Mouse (Mus musculus) urinary bladder, postnatal 10 days (tissue): ENCODE results near the gene H2-Q4.
A peak's percentile ranks its signal among the peaks of the same experiment; 100 is the strongest.
"Not testable (repeated sequence)": the region's sequence is repeated elsewhere in the genome, so short reads cannot be mapped to it uniquely, and the experiment has no call there.

Source experiments
- DNase-seq: peaks from one replicate; pipeline ENCODE4 v3.0.0; 2022; ENCODE audit warnings: low spot score

Gene H2-Q4

DNA sequence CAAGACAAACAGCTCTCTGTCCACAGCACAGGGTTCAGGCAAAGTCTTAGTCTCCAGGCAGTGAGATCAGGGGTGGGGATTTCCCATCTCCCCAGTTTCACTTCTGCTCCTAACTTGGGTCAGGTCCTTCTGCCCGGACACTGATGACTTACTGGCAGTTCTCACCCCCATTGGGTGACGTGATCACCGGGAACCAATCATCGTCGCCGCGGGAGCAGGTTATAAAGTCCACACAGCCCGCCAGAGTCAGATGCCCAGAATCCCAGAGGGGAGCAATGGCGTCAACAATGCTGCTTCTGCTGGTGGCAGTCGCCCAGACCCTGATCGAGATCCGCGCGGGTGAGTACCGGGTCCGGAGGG, at the start of gene H2-Q4:
Gene H2-Q4, plus strand, starts transcription at position 249 of the 360 bp plus-strand sequence.
- peak; percentile 72 for DNase-seq

DNA sequence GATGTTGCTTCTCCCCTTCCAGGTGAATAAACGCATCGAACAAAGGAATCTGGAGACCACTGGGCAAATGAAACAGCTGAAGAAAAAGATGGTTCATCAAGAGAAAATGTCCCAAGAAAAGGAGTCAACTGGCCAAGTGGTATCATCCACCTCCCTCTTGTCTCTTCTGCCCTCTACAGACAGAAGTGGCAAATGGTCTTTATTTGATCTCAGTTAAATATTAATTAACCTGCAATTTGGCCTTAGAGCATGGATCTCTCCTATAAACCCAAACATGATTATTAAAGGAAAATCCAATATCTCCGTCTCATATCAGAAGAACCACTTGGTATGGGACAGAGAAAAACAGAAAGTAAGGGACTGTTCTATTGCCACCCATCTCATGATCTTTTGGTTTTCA, 49.7 kb upstream of the H2-Q4 start:
- DNase-seq: not testable (repeated sequence)

DNA sequence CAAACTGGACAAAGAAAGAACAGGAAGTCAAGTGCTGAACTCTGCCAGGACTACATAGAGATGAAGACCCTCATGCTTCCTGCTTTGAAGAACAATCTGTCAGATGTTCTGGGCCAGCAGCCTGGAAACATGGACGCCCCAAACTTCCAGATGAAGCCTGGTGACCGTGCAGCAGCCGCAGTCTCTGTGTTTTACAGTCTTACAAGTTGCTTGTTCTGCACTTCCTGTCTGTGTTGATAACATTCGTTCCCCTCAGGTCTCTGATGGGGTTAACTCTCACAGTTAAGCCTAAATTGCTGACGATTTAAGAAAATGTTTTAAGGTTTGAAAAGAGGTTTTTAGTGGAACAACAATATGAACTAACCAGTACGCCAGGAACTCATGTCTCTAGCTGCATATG, 47.9 kb upstream of the H2-Q4 start:
- DNase-seq: not testable (repeated sequence)

DNA sequence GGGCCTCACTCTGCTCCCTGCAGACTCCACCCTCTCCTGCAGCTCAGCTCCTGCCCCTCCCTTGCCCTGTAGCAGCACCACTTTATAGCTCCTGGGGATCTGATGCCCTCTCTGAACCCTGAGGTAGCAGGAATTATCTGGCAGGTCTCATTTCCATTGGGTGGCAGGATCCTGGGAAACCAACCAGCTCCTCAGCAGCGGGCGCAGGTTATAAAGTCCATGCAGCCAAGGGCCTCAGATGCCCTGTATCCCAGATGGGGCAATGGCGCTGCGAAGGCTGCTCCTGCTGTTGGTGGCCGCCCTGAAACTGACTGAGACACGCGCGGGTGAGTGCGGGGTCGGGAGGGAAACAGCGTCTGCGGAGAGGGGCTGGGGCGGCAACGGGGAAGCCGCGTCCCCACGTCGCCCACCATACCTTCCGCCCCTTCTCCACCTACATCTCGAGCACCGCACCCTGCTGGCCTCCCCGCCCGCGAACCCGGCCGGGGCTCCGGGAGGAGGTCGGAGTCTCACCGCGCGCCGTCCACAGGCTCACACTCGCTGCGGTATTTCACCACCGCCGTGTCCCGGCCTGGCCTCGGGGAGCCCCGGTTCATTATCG, 37.2 kb upstream of the H2-Q4 start, which contains the start of gene H2-Q2:
Gene H2-Q2, plus strand, starts transcription at position 172 of the 601 bp plus-strand sequence.
- DNase-seq: no peak

DNA sequence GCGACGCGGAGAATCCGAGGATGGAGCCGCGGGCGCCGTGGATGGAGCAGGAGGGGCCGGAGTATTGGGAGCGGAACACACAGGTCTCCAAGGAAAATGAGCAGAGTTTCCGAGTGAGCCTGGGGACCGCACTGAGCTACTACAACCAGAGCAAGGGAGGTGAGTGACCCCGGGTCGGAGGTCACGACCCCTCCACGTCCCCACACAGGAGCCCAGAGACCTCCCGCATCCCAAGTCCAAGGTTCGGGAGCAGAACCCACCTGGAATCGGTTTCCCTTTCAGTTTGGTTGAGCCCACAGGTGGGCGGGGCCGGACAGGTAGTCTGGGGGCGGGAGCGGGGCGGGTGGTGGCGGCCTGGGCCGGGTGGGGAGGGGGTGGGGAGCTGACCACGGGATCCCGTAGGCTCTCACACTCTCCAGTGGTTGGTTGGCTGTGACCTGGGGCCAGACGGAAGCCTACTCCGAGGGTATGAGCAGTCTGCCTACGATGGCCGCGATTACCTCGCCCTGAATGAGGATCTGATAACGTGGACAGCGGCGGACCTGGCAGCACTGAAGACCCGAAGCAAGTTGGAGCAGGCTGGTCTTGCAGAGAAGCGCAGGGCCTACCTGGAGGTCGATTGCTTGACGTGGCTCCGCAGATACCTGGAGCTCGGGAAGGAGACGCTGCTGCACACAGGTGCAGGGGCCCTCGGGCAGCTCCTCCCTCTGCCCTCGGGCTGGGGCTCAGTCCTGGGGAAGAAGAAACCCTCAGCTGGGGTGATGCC, 36.5 kb upstream of the H2-Q4 start:
- DNase-seq: no peak

DNA sequence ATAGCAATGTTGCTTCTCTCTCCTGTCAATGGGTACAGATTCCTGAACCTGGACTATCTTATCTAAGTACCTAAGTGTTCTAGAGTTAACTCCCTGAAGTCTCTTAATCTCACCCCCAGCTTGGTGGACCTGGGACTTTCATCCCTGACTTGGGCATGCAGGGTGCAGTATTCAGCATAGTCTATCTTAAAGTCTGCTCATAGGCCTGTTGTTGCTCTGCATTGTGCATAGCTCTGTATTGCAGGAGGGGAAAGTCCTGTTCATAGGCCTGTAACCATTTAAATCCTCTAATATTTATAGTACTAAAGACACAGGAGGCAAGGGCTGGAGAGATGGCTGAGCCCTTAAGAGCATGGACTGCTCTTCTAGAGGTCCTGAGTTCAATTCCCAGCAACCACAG, 31.8 kb upstream of the H2-Q4 start:
- DNase-seq: not testable (repeated sequence)

DNA sequence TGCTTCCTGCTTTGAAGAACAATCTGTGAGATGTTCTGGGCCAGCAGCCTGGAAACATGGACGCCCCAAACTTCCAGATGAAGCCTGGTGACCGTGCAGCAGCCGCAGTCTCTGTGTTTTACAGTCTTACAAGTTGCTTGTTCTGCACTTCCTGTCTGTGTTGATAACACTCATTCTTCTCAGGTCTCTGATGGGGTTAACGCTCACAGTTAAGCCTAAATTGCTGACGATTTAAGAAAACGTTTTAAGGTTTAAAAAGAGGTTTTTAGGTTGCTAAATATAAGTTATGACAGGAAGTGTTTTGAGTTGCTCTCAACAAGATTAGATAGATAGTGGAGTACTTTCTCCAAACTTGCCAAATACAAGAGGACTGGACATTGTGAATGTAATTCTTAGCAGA, 26.1 kb upstream of the H2-Q4 start:
- DNase-seq: not testable (repeated sequence)

DNA sequence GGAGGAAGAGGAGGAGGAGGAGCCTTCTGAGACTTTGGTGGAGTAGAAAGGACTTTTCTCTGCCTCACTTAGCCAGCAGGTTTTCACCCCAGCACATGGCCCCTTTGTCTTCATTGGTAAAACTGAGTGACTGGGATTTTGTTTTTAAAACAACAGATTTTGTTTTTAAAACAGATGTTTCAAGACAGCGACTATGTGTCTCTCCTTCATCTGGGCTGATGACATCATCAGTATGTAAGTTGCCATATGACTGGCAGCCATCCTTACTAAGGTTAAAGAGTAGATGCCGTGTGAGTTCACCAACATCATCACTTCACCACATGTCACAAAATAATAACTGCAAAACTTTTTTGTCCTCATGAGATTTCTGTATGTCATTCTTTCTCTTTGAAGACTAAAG, 25.3 kb upstream of the H2-Q4 start:
- no peak for DNase-seq

DNA sequence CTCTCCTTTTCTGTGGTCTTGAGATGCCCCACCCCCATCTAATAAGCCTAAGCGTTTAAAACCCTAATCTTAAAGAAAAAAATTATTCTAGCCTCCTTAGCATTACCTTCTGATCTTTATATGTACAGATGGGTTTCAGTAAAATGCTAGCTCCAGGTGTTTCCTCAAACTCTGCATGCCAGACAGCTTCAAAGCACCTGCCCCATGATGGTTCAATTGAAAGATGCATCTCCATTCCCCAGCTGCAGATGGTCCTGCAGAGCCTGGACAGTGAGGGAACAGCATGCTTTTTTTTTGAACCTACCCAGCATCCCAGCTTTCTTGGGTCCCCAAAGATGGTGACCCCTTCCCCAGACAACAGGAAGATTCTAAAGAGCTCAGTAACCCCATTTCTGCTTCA, 22.3 kb upstream of the H2-Q4 start:
- DNase-seq: no peak

DNA sequence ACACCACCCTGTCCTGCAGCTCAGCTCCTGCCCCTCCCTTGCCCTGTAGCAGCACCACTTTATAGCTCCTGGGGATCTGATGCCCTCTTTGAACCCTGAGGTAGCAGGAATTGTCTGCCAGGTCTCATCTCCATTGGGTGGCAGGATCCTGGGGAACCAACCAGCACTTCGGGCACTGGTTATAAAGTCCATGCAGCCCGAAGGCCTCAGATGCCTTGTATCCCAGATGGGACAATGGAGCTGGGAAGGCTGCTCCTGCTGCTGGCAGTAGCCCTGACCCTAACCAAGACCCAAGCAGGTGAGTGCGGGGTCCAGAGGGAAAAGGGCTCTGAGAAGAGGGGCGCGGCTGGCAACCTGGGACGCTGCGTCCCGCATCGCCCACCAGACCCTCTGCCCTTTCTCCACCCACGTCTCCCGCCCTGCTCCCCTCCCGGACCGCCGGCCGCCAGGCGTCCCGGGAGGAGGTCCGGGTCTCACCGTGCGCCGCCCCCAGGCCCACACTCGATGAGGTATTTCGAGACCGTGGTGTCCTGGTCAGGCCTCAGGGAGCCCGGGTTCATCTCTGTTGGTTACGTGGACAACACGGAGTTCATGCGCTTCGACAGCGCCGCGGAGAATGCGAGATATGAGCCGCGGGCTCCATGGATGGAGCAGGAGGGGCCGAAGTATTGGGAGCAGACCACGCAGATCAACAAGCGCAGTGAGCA, 20.5 kb upstream of the H2-Q4 start:
- DNase-seq: no peak

DNA sequence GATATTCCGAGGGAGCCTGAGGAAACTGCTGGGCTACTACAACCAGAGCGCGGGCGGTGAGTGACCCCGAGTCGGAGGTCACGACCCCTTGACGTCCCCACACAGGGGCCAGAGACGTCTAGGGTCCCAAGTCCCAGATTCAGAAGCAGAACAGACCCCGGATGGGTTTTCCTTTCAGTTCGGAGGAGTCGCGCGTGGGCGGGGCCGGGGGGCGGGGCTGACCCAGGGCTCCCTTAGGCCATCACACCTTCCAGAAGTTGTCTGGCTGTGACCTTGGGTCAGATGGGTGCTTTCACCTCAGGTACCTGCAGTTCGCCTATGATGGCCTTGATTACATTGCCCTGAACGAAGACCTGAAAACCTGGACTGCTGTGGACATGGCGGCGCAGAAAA, 20.0 kb upstream of the H2-Q4 start:
- DNase-seq: no peak

DNA sequence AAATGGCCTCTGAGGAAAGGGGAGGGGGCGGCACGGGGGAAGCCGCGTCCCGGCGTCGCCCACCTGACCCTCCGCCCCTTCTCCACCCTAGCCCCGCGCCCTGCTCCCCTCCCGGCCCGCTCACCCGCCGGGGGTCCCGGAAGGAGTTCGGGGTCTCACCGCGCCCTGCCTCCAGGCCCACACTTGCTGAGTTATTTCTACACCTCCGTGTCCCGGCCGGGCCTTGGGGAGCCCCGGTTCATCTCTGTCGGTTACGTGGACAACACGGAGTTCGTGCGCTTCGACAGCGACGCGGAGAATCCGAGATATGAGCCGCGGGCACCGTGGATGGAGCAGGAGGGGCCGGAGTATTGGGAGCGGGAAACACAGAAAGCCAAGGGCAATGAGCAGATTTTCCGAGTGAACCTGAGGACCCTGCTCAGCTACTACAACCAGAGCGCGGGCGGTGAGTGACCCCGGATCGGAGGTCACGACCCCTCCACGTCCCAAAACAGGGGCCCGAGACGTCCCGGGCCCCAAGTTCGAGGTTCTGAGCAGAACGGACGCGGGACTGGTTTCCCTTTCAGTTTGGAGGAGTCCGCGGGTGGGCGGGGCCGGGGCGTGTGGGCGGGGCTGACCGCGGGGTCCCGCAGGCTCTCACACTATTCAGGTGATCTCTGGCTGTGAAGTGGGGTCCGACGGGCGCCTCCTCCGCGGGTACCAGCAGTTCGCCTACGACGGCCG, 473 bp downstream of the H2-Q4 start:
- DNase-seq: no peak

DNA sequence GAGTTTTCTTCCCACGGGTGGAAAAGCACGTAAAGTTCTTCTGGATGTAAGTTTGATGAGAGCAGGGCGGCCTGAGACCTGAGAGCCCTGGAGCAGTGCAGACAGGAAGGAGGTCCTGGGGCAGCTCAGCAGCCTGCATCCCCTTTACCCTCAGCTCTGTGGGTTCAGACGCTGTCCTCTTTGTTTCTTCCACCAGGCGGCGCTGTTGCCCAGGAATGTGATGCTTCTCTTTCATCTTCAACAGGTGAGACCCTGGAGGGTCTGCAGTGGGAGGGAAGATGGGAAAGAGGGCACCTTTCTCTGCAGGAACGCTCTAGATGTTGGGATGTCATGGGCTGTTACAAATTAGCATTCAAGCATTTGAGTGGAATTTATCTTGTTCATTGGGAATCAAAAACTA, 10.4 kb downstream of the H2-Q4 start:
- DNase-seq: not testable (repeated sequence)

DNA sequence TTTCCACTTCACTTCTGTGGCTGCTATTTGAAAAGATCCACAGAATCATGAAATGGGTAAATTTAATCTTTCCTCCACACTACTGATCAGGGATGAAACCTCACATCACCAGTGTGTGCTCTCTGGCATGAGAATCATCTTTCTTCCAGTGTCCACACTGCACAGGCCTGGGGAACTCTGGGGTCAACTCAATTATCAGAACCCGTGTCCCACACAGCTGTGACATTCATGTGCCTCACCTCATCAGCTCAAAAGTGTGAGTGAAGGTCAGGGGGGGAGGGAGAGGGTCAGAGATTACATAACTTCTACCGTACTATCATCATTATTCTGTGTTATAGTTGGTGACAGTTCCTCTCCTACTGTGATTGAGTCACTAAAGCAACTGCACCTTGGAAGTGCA, 13.3 kb downstream of the H2-Q4 start:
- not testable (repeated sequence) for DNase-seq

DNA sequence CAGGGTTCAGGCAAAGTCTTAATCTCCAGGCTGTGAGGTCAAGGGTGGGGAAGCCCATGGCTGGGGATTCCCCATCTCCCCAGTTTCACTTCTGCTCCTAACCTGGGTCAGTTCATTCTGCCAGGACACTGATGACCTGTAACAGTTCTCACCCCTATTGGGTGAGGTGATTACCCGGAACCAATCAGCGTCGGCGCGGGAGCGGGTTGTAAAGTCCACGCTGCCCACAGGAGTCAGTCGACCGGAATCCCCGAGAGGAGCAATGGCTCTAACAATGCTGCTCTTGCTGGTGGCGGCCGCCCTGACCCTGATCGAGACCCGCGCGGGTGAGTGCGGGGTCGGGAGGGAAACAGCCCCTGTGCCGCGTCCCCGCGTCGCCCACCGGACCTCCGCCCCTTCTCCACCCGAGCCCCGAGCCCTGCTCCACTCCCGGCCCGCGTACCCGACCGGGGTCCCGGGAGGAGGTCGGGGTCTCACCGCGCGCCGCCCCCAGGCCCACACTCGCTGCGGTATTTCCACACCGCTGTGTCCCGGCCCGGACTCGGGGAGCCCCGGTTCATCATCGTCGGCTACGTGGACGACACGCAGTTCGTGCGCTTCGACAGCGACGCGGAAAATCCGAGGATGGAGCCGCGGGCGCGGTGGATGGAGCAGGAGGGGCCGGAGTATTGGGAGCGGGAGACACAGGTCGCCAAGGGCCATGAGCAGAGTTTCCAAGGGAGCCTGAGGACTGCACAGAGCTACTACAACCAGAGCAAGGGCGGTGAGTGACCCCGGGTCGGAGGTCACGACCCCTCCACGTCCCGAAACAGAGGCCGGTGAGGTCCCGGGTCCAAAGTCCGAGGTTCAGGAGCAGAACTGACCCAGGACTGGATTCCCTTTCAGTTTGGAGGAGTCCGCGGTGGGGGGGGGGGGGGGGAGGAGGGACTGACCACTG, 14.7 kb downstream of the H2-Q4 start:
- DNase-seq: not testable (repeated sequence)

DNA sequence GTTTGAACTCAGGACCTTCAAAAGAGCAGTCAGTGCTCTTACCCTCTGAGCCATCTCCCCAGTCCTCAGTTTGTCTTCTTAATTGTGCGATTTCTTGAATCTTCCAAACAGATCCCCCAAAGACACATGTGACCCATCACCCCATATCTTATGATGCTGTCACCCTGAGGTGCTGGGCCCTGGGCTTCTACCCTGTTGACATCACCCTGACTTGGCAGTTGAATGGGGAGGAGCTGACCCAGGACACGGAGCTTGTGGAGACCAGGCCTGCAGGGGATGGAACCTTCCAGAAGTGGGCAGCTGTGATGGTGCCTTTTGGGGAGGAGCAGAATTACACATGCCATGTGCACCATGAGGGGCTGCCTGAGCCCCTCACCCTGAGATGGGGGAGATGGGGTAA, 17.5 kb downstream of the H2-Q4 start:
- not testable (repeated sequence) for DNase-seq

DNA sequence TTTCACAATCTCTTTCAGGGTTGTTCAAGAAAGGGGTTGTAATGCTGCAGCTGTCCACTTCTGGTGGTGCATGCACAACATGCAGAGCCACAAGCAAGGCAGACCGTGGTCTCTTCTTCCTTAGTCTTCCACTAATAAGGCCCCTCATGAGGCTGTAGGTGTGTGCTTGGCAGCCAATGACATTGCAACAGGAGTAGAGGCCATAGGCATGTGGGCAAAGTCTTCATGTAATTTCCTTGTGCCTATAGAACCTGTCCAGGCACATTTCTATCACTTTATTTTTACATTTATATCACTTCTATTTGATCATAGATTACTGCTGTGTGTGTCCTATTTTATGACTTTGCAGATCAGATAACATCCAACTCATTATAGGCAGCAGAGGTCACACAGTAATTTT, 33.6 kb downstream of the H2-Q4 start:
- DNase-seq: not testable (repeated sequence)

DNA sequence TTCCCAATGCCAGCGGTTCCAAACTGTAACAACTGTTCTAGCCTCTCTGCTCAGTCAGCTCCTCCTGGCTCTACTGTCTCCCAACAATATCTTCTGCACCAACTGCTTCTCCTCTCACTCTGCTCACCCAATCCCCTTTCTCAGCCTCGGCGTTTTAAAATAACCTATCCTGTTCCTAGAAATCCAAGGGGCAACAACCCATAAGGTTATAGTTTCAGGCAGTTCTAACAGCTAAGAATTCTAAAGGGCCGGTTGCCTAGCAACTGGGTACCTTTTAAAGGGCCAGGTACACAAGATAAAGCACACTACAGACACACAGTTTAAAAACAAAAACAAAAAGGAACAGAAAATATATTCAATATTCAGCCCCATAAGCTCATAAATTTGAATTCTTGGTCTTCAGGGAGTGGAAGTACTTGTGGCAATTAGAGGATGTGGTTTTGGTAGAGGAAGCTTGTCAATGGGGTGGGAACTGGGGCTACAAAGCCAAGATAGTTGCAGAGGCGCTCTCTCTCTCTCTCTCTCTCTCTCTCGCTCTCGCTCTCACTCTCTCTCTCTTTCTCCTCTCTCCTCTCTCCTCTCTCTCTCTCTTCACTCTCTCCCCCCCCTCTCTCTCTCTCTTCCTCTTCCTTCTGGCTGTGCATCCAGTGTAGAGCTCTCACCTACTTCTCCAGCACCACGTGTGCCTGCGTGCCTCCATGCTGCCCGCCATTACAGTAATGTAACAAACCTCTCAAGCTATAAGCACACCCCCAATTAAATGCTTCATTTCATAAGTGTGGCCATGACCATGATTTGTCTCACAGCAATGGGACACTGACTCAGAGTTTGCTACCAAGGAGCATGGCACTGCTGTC, 36.1 kb downstream of the H2-Q4 start:
- not testable (repeated sequence) for DNase-seq

DNA sequence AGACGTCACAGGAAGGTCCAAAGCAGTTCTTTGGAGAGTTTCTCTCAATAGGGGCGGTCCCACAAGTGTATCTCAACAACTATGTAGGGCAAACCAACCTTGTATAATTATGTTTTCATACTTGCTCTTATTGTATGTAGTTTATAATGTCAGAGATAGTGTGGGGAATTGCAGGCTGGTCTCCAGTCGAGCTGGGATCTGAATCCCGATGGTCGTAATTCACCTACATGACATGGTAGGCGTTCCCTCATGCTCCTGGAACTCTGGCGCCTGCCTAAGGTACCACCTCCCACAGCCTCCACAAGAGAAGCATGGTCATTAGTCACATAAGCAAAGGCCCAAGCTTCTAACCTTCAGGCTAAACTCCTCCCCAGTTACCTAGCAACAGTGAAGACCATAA, 39.4 kb downstream of the H2-Q4 start:
- no peak for DNase-seq

DNA sequence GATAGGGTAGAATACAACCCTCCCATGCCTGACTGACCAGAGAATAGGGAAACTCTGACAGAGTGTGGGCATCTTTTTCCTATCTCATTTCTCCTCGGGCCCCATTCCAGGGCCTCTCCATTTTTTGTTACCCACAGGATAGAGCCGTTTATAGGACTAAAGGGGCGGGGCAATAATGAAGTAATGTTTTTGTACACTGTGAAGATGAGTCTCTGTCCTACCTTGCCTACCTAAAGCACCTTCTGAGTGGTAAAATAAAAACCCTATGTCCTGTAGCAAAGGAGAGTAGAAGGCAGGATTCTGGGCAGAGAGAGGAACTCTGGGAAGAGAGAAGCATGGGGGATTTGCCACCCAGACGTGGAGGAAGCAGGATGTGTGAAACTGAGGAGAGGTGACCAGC, 40.1 kb downstream of the H2-Q4 start:
- not testable (repeated sequence) for DNase-seq
